Mouse (Mus musculus): ENCODE measurements at regions not wholly inside any gene's neighbourhood (a gene's known extent, or its start where the extent isn't known, plus 50 kb on each side); places are given as distances from the start of the nearest gene placed in this dataset.

DNA sequence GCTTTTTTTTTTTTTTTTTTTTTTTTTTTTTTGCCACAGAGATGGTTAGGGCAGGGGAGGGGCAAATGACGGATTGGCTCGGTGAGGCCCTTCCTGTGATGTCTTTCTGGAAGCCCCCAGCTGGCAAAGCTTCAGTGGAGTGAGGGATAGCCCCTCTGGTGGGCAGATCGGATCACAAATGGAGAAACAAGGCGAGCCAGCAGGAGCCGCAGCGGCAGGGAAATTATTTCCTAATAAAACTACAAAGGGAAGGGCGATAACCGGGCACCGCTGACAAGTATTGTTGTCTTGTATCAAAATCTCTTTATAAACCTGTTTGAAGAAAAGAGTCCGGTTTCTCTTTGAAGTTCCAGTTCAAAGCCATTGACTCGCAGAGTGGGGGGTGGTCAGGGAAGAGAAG is 424.5 kb downstream of the Cd83 start:
- peaks cover 12% of the 10 kb centered on the region for H3K4me1 ChIP-seq (replicated peaks; ENCODE audit: control insufficient read depth, insufficient read depth, low read length)
- no peak for ATAC-seq (ENCODE audit: low FRiP score)
- DNase-seq (ENCODE audit: low spot score) = no peak
- H3K4me3 ChIP-seq (replicated peaks; ENCODE audit: low read length) = no peak overlapping the region
- H3K36me3 ChIP-seq (replicated peaks; ENCODE audit: control insufficient read depth, insufficient read depth) = no peaks in the 10 kb centered on the region
- no peaks in the 10 kb centered on the region for H3K9me3 ChIP-seq (ENCODE audit: control insufficient read depth, low read length)
- 4% methylated on average over 11 of the region's 11 CpGs for WGBS
- H3K27me3 ChIP-seq (ENCODE audit: control insufficient read depth, insufficient read depth, low read length) = peaks cover 4% of the 10 kb centered on the region
- H3K4me2 ChIP-seq (replicated peaks) = peak overlapping the region; percentile 28
- H3K9ac ChIP-seq = no peak overlapping the region
- no peak overlapping the region for H3K27ac ChIP-seq

DNA sequence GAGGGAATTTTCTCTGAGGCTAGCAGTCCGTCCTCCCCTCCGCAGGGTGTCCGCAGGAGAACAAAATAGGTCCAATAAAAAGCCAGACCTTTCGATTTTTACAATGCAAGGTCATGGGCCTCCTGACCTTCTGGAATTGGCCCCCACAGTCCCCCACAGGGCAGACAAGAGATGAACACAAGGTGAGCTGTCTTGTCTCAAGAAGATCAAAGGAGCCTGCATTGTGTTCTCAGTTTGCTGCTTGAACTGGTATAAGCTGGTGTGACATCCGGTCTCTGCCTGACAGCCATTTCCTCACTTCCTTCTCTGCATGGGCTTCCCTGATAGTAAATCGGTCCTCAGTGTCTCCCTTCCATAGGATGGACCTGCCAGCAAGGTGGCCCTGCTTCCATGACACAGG is 425.5 kb downstream of the Cd83 start:
- ATAC-seq (ENCODE audit: low FRiP score) (no peak), DNase-seq (ENCODE audit: low spot score) (no peak)
- H3K27me3 ChIP-seq (ENCODE audit: control insufficient read depth, insufficient read depth, low read length) = no peaks in the 10 kb centered on the region; the same call in none of the 2 replicates
- no peak overlapping the region for H3K27ac ChIP-seq
- H3K4me2 ChIP-seq (replicated peaks) = no peak overlapping the region
- no peaks in the 10 kb centered on the region for H3K9me3 ChIP-seq (ENCODE audit: control insufficient read depth, low read length)
- H3K36me3 ChIP-seq (replicated peaks; ENCODE audit: control insufficient read depth, insufficient read depth) = no peaks in the 10 kb centered on the region
- WGBS = 17% methylated on average over 6 of the region's 6 CpGs
- no peak overlapping the region for H3K9ac ChIP-seq
- peaks cover 12% of the 10 kb centered on the region for H3K4me1 ChIP-seq (replicated peaks; ENCODE audit: control insufficient read depth, insufficient read depth, low read length)
- H3K4me3 ChIP-seq (replicated peaks; ENCODE audit: low read length) = no peak overlapping the region

DNA sequence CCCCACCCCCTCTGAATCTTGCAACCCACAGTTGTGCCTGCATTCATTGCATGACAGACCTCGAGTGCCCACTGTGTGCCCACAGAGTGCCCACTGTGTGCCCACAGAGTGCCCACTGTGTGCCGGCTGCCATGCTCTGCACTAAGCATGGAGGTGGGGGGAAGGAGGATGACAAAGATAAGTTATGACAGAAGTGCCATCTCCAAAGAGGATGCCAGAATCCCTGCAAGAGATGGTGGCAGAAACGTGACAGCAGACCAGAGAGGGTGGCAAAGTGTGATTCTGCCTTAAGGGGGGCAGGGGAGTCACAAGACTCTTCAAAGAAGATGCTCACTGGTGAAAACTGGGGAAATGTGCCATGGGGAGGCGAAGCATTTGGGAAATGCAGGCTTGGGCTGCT is 427.8 kb downstream of the Cd83 start:
- Histone ChIP-seq H3K4me1 (replicated peaks; ENCODE audit: control insufficient read depth, insufficient read depth, low read length) (peaks cover 12% of the 10 kb centered on the region), H3K27ac (no peak overlapping the region), H3K4me3 (replicated peaks; ENCODE audit: low read length) (no peak overlapping the region), H3K4me2 (replicated peaks) (no peak overlapping the region), H3K27me3 (ENCODE audit: control insufficient read depth, insufficient read depth, low read length) (no peaks in the 10 kb centered on the region; the same call in 1 of the 2 replicates), H3K9ac (no peak overlapping the region), H3K9me3 (ENCODE audit: control insufficient read depth, low read length) (no peaks in the 10 kb centered on the region), H3K36me3 (replicated peaks; ENCODE audit: control insufficient read depth, insufficient read depth) (no peaks in the 10 kb centered on the region)
- DNase-seq (ENCODE audit: low spot score) (no peak), ATAC-seq (ENCODE audit: low FRiP score) (no peak)
- 68% methylated on average over 4 of the region's 4 CpGs for WGBS

DNA sequence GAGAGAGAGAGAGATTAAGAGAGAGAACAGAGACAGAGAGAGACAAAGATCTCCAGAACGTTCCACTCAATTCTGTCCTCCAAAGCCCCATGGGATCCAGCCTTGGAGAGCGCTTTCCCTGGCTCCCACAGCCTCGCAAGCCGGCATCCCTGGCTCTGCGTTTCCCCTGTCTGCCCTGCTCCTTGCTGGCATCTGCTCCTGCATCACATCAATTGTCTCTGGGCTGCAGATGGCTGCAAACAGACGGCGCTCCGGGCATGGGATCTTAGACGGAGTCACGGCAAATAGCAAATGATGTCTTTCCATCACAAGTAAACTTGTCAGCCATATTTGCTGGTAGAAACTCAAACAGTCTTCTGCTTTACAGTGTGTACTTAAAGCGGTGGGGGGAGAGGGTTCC is 428.4 kb downstream of the Cd83 start:
- Histone ChIP-seq H3K4me1 (replicated peaks; ENCODE audit: control insufficient read depth, insufficient read depth, low read length) (peaks cover 12% of the 10 kb centered on the region), H3K27me3 (ENCODE audit: control insufficient read depth, insufficient read depth, low read length) (no peaks in the 10 kb centered on the region), H3K4me2 (replicated peaks) (no peak overlapping the region), H3K9me3 (ENCODE audit: control insufficient read depth, low read length) (no peaks in the 10 kb centered on the region), H3K9ac (no peak overlapping the region), H3K27ac (no peak overlapping the region), H3K4me3 (replicated peaks; ENCODE audit: low read length) (no peak overlapping the region), H3K36me3 (replicated peaks; ENCODE audit: control insufficient read depth, insufficient read depth) (no peaks in the 10 kb centered on the region)
- WGBS = 40% methylated on average over 11 of the region's 11 CpGs
- DNase-seq (ENCODE audit: low spot score) (no peak), ATAC-seq (ENCODE audit: low FRiP score) (no peak)

DNA sequence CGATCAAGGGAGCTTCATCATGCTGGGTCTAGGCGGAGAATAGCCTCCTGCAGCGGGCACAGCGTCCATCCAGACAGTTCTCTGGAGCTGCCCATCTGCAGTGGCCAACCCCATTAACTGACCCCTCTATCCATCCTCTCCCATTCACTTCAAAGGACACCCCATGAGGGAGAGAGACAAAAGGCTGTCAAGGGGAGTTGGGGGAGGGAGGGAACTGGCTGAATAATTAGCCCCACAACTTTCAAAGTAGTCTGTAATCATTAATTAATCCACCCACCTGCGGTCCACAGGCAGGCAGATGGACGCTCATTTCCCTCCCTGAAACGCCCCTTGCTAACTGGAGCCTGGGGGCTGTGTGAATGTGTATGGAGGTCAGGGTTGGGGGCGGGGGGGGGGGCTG is 433.7 kb downstream of the Cd83 start:
- WGBS = 9% methylated on average over 7 of the region's 8 CpGs
- Histone ChIP-seq H3K27ac (no peak overlapping the region), H3K9me3 (ENCODE audit: control insufficient read depth, low read length) (no peaks in the 10 kb centered on the region), H3K27me3 (ENCODE audit: control insufficient read depth, insufficient read depth, low read length) (no peaks in the 10 kb centered on the region), H3K4me2 (replicated peaks) (no peak overlapping the region), H3K4me3 (replicated peaks; ENCODE audit: low read length) (no peak overlapping the region), H3K4me1 (replicated peaks; ENCODE audit: control insufficient read depth, insufficient read depth, low read length) (no peaks in the 10 kb centered on the region), H3K9ac (no peak overlapping the region), H3K36me3 (replicated peaks; ENCODE audit: control insufficient read depth, insufficient read depth) (no peaks in the 10 kb centered on the region)
- ATAC-seq (ENCODE audit: low FRiP score) = no peak
- no peak for DNase-seq (ENCODE audit: low spot score)

DNA sequence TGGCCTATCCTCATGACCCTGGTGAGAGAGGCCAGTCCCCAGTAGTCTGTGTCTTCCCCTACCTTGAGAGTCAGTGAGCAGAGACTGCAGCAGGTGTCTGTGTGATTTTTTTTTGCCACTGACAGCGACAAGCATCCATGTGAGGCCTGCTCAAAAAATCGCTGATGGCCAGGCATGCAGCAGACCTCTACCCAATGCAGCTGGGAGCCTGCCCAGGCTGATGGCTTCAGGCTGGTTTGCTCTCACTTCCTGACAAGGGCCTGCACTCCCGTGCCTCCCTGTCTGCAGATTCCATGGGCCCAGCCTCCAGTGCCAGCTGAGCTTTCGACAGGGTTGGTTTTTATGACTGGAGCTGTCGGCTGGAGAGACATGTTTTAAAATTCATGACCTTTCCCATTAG is 437.1 kb downstream of the Cd83 start:
- H3K27me3 ChIP-seq (ENCODE audit: control insufficient read depth, insufficient read depth, low read length) = no peaks in the 10 kb centered on the region
- no peak overlapping the region for H3K27ac ChIP-seq
- WGBS = 31% methylated on average over 5 of the region's 5 CpGs
- DNase-seq (ENCODE audit: low spot score) (no peak), ATAC-seq (ENCODE audit: low FRiP score) (no peak)
- H3K4me2 ChIP-seq (replicated peaks) = no peak overlapping the region
- no peak overlapping the region for H3K4me3 ChIP-seq (replicated peaks; ENCODE audit: low read length)
- H3K36me3 ChIP-seq (replicated peaks; ENCODE audit: control insufficient read depth, insufficient read depth) = no peaks in the 10 kb centered on the region
- no peaks in the 10 kb centered on the region for H3K4me1 ChIP-seq (replicated peaks; ENCODE audit: control insufficient read depth, insufficient read depth, low read length)
- no peaks in the 10 kb centered on the region for H3K9me3 ChIP-seq (ENCODE audit: control insufficient read depth, low read length)
- no peak overlapping the region for H3K9ac ChIP-seq

DNA sequence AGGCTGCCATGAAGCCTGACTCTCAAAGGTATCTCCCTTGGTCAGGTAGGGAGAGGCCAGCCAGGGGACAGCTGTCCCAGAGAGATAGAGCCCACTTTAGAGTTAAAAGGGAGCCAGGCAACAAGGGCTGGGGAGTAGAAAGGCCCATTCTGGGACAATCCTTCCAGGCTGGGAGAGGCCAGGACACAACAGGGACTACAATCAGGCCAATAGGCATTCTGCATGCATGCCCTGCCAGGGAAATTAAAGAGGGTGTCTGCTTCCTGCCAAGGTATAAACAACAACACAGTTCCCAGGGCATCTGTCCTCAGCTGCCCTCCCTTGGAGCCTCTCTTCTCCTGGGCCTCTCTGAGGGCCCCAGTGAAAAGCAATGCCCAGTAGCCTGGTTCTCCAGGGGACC is 437.8 kb downstream of the Cd83 start:
- H3K36me3 ChIP-seq (replicated peaks; ENCODE audit: control insufficient read depth, insufficient read depth) = no peaks in the 10 kb centered on the region
- no peaks in the 10 kb centered on the region for H3K27me3 ChIP-seq (ENCODE audit: control insufficient read depth, insufficient read depth, low read length)
- H3K4me2 ChIP-seq (replicated peaks) = no peak overlapping the region
- H3K9me3 ChIP-seq (ENCODE audit: control insufficient read depth, low read length) = no peaks in the 10 kb centered on the region
- no peak for ATAC-seq (ENCODE audit: low FRiP score)
- DNase-seq (ENCODE audit: low spot score) = no peak
- H3K27ac ChIP-seq = no peak overlapping the region
- no peaks in the 10 kb centered on the region for H3K4me1 ChIP-seq (replicated peaks; ENCODE audit: control insufficient read depth, insufficient read depth, low read length)
- H3K9ac ChIP-seq = no peak overlapping the region
- H3K4me3 ChIP-seq (replicated peaks; ENCODE audit: low read length) = no peak overlapping the region

DNA sequence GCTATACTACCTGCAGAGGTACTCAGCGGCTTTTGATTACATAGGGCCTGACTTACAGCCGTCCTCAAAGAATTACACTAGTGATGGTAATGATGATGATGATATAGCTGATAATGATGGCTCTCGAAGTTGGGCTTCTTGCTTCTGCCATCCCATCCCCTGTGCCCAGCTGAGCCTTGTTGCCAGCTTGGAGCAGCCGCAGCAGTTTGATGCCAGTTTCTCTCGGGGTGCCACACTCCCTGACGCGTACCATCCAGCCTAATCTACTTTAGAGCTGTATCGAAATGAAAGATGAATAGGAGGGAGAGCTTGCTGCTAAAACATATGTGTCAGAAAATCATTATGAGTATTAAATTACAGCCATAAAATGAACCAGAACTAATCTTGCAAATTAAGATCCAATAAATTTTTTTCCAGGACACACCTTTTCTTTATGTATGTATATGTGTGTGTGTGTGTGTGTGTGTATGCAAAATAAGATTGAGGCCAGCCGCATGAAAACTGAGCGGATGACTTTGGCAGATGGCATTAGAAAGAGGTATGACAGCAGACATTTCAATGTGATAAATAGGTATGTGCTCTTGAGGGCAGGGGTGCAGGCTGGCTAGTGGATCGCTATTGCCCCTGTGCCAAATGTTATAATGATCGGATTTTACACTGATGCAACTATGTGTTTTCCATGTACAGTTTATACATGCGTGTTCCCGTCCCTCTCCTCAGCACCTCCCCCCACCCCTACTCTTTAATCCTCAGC is 443.3 kb downstream of the Cd83 start:
- H3K4me1 ChIP-seq (replicated peaks; ENCODE audit: control insufficient read depth, insufficient read depth, low read length) = peaks cover 39% of the 10 kb centered on the region
- no peak for ATAC-seq (ENCODE audit: low FRiP score)
- H3K4me3 ChIP-seq (replicated peaks; ENCODE audit: low read length) = no peak overlapping the region
- H3K36me3 ChIP-seq (replicated peaks; ENCODE audit: control insufficient read depth, insufficient read depth) = no peaks in the 10 kb centered on the region
- 42% methylated on average over 14 of the region's 14 CpGs for WGBS
- H3K27ac ChIP-seq = no peak overlapping the region
- no peaks in the 10 kb centered on the region for H3K27me3 ChIP-seq (ENCODE audit: control insufficient read depth, insufficient read depth, low read length)
- 0 out of 2 replicates have a peak overlapping the region, but pooled peaks have one; percentile 27 for H3K4me2 ChIP-seq (replicated peaks)
- no peak for DNase-seq (ENCODE audit: low spot score)
- no peaks in the 10 kb centered on the region for H3K9me3 ChIP-seq (ENCODE audit: control insufficient read depth, low read length)
- no peak overlapping the region for H3K9ac ChIP-seq

DNA sequence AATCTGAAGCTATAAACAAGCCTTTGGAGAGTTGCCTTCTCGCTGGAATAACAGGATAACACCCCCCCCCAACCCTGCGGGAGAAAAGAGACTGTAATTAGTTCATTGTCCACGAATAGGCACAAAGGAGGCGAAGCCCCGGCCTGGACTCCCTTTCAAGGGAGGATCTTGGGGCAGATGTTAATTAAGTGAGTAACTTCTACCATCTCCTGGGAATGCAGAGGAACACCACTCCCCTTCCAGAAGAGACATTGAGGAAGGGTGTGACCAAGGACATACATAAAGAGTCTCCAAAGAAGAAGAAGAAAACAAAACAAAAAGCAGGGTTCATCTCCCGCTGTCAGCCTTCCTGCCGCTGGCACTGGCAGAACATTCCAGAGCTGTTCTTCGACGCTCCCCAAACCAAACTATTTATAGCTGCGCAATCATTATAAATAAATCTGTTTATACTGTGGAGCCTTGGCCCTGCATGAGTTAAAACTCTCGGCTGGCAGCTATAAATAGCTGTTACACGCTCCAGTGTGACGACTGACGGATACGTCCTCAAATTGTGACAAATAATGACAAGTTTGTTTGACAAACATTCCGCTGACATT is 444.1 kb downstream of the Cd83 start:
- H3K9me3 ChIP-seq (ENCODE audit: control insufficient read depth, low read length) = no peaks in the 10 kb centered on the region
- H3K4me3 ChIP-seq (replicated peaks; ENCODE audit: low read length) = no peak overlapping the region
- H3K9ac ChIP-seq = no peak overlapping the region
- H3K36me3 ChIP-seq (replicated peaks; ENCODE audit: control insufficient read depth, insufficient read depth) = no peaks in the 10 kb centered on the region
- peak overlapping the region; percentile 27; the same call in 1 of the 2 replicates for H3K4me2 ChIP-seq (replicated peaks)
- peaks cover 41% of the 10 kb centered on the region for H3K4me1 ChIP-seq (replicated peaks; ENCODE audit: control insufficient read depth, insufficient read depth, low read length)
- no peaks in the 10 kb centered on the region for H3K27me3 ChIP-seq (ENCODE audit: control insufficient read depth, insufficient read depth, low read length)
- ATAC-seq (ENCODE audit: low FRiP score) (no peak), DNase-seq (ENCODE audit: low spot score) (no peak)
- 9% methylated on average over 16 of the region's 16 CpGs for WGBS
- no peak overlapping the region for H3K27ac ChIP-seq
